Mouse (Mus musculus) hindbrain, postnatal 0 days (tissue): ENCODE results near the gene Lypla2. TPM values are rescaled to one million over a fixed set of nuclear protein-coding genes. Genes with fewer than 3 reads are reported as not detected.

Experiments used
- ATAC-seq: fragments of 200-750 bp; cut with Nextera tagmentation; 2 replicates; pipeline ENCODE4 v1.8.0; 2017; ENCODE audit warnings: mild to moderate bottlenecking, moderate TSS enrichment, moderate library complexity
- DNase-seq: peaks from one replicate; pipeline ENCODE4 v3.0.0-alpha.2; 2015; ENCODE audit warnings: low spot score
- H3K27ac ChIP-seq: fragments of 300-500 bp; sonication (generic); 2 replicates; pipeline ENCODE4 v1.5.1; 2014; ENCODE audit warnings: mild to moderate bottlenecking
- H3K27me3 ChIP-seq: fragments of 300-500 bp; sonication (generic); 2 replicates; pipeline ENCODE4 v1.6.1; 2014; ENCODE audit warnings: low read length, mixed read lengths; ENCODE audit not compliant: insufficient read depth
- H3K36me3 ChIP-seq: fragments of 300-500 bp; sonication (generic); 2 replicates; pipeline ENCODE4 v1.6.1; 2014; ENCODE audit warnings: low read length, mixed read lengths; ENCODE audit not compliant: insufficient read depth
- H3K4me1 ChIP-seq: fragments of 300-500 bp; sonication (generic); 2 replicates; pipeline ENCODE4 v1.6.1; 2014; ENCODE audit warnings: antibody characterized with exemption, low read length, mixed read lengths; ENCODE audit not compliant: insufficient read depth
- H3K4me2 ChIP-seq: fragments of 300-500 bp; sonication (generic); 2 replicates; pipeline ENCODE4 v1.6.1; 2014; ENCODE audit warnings: low read depth, mild to moderate bottlenecking, low read length, moderate library complexity, mixed read lengths
- H3K4me3 ChIP-seq: fragments of 300-500 bp; sonication (generic); 2 replicates; pipeline ENCODE4 v1.5.1; 2014; ENCODE audit warnings: low read length
- H3K9ac ChIP-seq: fragments of 300-500 bp; sonication (generic); replicated peaks from 2 replicates; pipeline ENCODE4 v1.6.1; 2014; ENCODE audit warnings: mild to moderate bottlenecking, low read length, moderate library complexity, mixed read lengths
- H3K9me3 ChIP-seq: fragments of 300-500 bp; sonication (generic); 2 replicates; pipeline ENCODE4 v1.6.1; 2016; ENCODE audit warnings: low read length, mixed read lengths
- CTCF ChIP-seq: IDR thresholded peaks from 2 replicates; pipeline ENCODE4 v1.5.1; 2016; ENCODE audit warnings: antibody characterized with exemption, control low read depth, low read depth
- WGBS: fragments of 180-500 bp; shearing (Covaris S2); extraction: QIAGEN DNeasy Blood & Tissue Kit; methylation state at CpG from one replicate; pipeline ENCODE4 v1.1.7; 2014; 5-methylcytosine and 5-hydroxymethylcytosine counted together
- polyA plus RNA-seq: library from polyadenylated mRNA; unstranded; fragments of >200 nt; fragmentation: Nextera tagmentation; extraction: Ambion mirVana; gene quantifications from 2 replicates; pipeline ENCODE4 v1.2.1, GENCODE M21; 2015
- total RNA-seq: library from RNA; depleted of rRNA; stranded (reverse); fragments of >200 nt; gene quantifications from 2 replicates; pipeline ENCODE4 v1.2.3, GENCODE M21; 2014

Lypla2 gene
- total and polyA plus RNA-seq, 2 experiments from 2014 or later, result 172 to 186 TPM

GRCm38 (mm10) chr4:135951505-135951904 is 20.9 kb downstream of the Lypla2 start:
- Histone ChIP-seq H3K4me3 (no peak overlapping the region), H3K27ac (no peak overlapping the region), H3K27me3 (no peaks in the 10 kb centered on the region), H3K4me2 (no peak overlapping the region), H3K4me1 (no peaks in the 10 kb centered on the region), H3K9ac (no peak overlapping the region), H3K36me3 (peaks cover 11% of the 10 kb centered on the region; the same call in 1 of the 2 replicates), H3K9me3 (no peaks in the 10 kb centered on the region)
- TF ChIP-seq CTCF, result peak; percentile 53
- DNase-seq (no peak), ATAC-seq (no peak)
- WGBS, result 96% methylated on average over 3 of the region's 3 CpGs

GRCm38 (mm10) chr4:135950365-135950764 is 22.1 kb downstream of the Lypla2 start:
- 88% methylated on average over 6 of the region's 6 CpGs for WGBS
- Histone ChIP-seq H3K4me3 (no peak overlapping the region), H3K36me3 (peaks cover 6% of the 10 kb centered on the region; the same call in 1 of the 2 replicates), H3K27ac (no peak overlapping the region), H3K4me1 (peaks cover 4% of the 10 kb centered on the region; the same call in 1 of the 2 replicates), H3K9ac (no peak overlapping the region), H3K27me3 (no peaks in the 10 kb centered on the region), H3K4me2 (no peak overlapping the region), H3K9me3 (no peaks in the 10 kb centered on the region)
- ATAC-seq, result no peak
- TF ChIP-seq CTCF, result no peak
- DNase-seq, result no peak

GRCm38 (mm10) chr4:135949911-135950310 is 22.5 kb downstream of the Lypla2 start:
- Histone ChIP-seq H3K9me3 (no peaks in the 10 kb centered on the region), H3K9ac (no peak overlapping the region), H3K27ac (no peak overlapping the region; the same call in 1 of the 2 replicates), H3K4me3 (no peak overlapping the region), H3K4me2 (no peak overlapping the region), H3K27me3 (no peaks in the 10 kb centered on the region), H3K36me3 (peaks cover 1% of the 10 kb centered on the region; the same call in 1 of the 2 replicates), H3K4me1 (peaks cover 4% of the 10 kb centered on the region; the same call in 1 of the 2 replicates)
- TF ChIP-seq CTCF, result no peak
- 53% methylated on average over 6 of the region's 6 CpGs for WGBS
- no peak for ATAC-seq
- no peak for DNase-seq

GRCm38 (mm10) chr4:135949475-135949874 is 23.0 kb downstream of the Lypla2 start:
- 74% methylated on average over 10 of the region's 10 CpGs for WGBS
- H3K36me3 ChIP-seq, result no peaks in the 10 kb centered on the region
- H3K4me3 ChIP-seq, result no peak overlapping the region
- ATAC-seq (no peak), DNase-seq (no peak)
- no peak overlapping the region for H3K4me2 ChIP-seq
- no peaks in the 10 kb centered on the region for H3K27me3 ChIP-seq
- no peaks in the 10 kb centered on the region for H3K9me3 ChIP-seq
- no peak for TF ChIP-seq CTCF
- peaks cover 4% of the 10 kb centered on the region; the same call in 1 of the 2 replicates for H3K4me1 ChIP-seq
- H3K9ac ChIP-seq, result no peak overlapping the region
- H3K27ac ChIP-seq, result no peak overlapping the region

- TF ChIP-seq CTCF, result no peak
- Histone ChIP-seq H3K4me3 (no peak overlapping the region), H3K4me1 (peaks cover 4% of the 10 kb centered on the region; the same call in 1 of the 2 replicates), H3K27ac (no peak overlapping the region), H3K9ac (no peak overlapping the region), H3K4me2 (no peak overlapping the region), H3K27me3 (no peaks in the 10 kb centered on the region), H3K9me3 (no peaks in the 10 kb centered on the region), H3K36me3 (no peaks in the 10 kb centered on the region)
- ATAC-seq, result no peak
- 95% methylated on average over 8 of the region's 8 CpGs for WGBS
- no peak for DNase-seq
Measured at GRCm38 (mm10) chr4:135948142-135948541, 24.3 kb downstream of the Lypla2 start.

- no peaks in the 10 kb centered on the region for H3K36me3 ChIP-seq
- no peaks in the 10 kb centered on the region for H3K9me3 ChIP-seq
- H3K4me2 ChIP-seq, result peak overlapping the region; percentile 89
- WGBS, result 2% methylated on average over 28 of the region's 28 CpGs
- peaks cover 4% of the 10 kb centered on the region; the same call in 1 of the 2 replicates for H3K4me1 ChIP-seq
- ATAC-seq (peak; percentile 27), DNase-seq (peak; percentile 55)
- H3K27me3 ChIP-seq, result no peaks in the 10 kb centered on the region
- TF ChIP-seq CTCF, result no peak
- peak overlapping the region; percentile 57 for H3K9ac ChIP-seq
- peak overlapping the region; percentile 75 for H3K4me3 ChIP-seq
- peak overlapping the region; percentile 87 for H3K27ac ChIP-seq
Measured at GRCm38 (mm10) chr4:135946659-135947301, 25.6 kb downstream of the Lypla2 start.

GRCm38 (mm10) chr4:135946278-135946658 is 26.2 kb downstream of the Lypla2 start, which contains the start of gene Hmgcl:
Gene Hmgcl (plus strand): TSS chr4:135946448.
- no peaks in the 10 kb centered on the region for H3K27me3 ChIP-seq
- H3K4me3 ChIP-seq, result peak within 1 kb of the TSS; percentile 75
- ATAC-seq (peak; percentile 95), DNase-seq (peak; percentile 96)
- H3K4me2 ChIP-seq, result peak within 1 kb of the TSS; percentile 89
- no peaks in the 10 kb centered on the region for H3K9me3 ChIP-seq
- no peaks in the 10 kb centered on the region for H3K36me3 ChIP-seq
- under 1% methylated on average over 23 of the region's 23 CpGs for WGBS
- peaks cover 4% of the 10 kb centered on the region; the same call in 1 of the 2 replicates for H3K4me1 ChIP-seq
- no peak for TF ChIP-seq CTCF
- H3K27ac ChIP-seq, result peak within 1 kb of the TSS; percentile 87
- H3K9ac ChIP-seq, result peak within 1 kb of the TSS; percentile 57
